Mouse (Mus musculus): ENCODE results near the gene Syne1. TPM values are rescaled to one million over a fixed set of nuclear protein-coding genes. Genes with fewer than 3 reads are reported as not detected.

Gene Syne1
- total and polyA plus RNA-seq, 3 experiments: 5.3 to 6.8 TPM; not detected in 1

DNA sequence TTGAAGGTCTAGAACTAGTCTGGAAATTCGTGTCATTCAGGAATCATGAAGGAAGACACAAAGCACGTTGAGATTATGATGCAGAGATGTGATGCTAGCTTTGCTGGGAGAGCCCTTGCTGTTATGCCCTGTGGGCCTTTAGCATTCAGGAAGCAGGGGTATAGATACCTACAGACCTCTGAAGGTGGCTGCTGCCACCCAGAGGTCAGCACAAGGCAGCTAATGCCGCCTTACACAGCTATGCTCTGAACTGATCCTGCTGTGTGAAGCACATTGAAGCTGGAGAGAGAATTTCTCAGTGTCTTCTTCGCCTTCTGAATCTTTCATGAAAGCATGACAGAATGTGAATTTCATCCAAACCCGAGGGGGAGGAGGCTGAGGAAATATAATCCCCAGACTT is 3.7 kb upstream of the Syne1 start:
- Histone ChIP-seq H3K27ac (ENCODE audit: control insufficient read depth, low read depth, low read length) (no peak overlapping the region), H3K4me3 (ENCODE audit: control insufficient read depth in 1 of 2, insufficient read depth in 1 of 2, low read depth in 2 of 2, low read length in 2 of 2) (no peak overlapping the region), H3K9ac (ENCODE audit: control insufficient read depth, low read depth, low read length, poor library complexity, severe bottlenecking) (no peak overlapping the region), H3K9me3 (replicated peaks; ENCODE audit: insufficient read depth, low read length) (no peaks in the 10 kb centered on the region), H3K79me2 (ENCODE audit: control insufficient read depth, insufficient read depth, low read length, poor library complexity) (no peaks in the 10 kb centered on the region), H3K27me3 (ENCODE audit: control insufficient read depth in 1 of 2, insufficient read depth in 2 of 2, low read length in 2 of 2) (peaks cover 0 to 5% of the 10 kb centered on the region in 2 experiments; a peak in 2 of 4 replicates), H3K4me1 (ENCODE audit: control insufficient read depth in 1 of 2, insufficient read depth in 2 of 2, low read length in 2 of 2) (no peaks in the 10 kb centered on the region), H3K36me3 (ENCODE audit: control insufficient read depth in 1 of 2, insufficient read depth in 2 of 2, low read length in 2 of 2) (no peaks in the 10 kb centered on the region)
- DNase-seq (ENCODE audit: low read depth, low spot score): no peak
- TF ChIP-seq MYC (IDR thresholded peaks at IDR 0.05; ENCODE audit: low read depth, low read length) (no peak), RAD21 (IDR thresholded peaks at IDR 0.05; ENCODE audit: low read depth, low read length) (peak; percentile 10), CTCF (IDR thresholded peaks at IDR 0.05 in 2 of 3, conservative IDR thresholded peaks at IDR 0.05 in 1 of 3; ENCODE audit: control insufficient read depth in 1 of 3, insufficient read depth in 1 of 3, low read depth in 2 of 3, low read length in 3 of 3, poor library complexity in 1 of 3, severe bottlenecking in 1 of 3) (peak in 1 of 3 experiments; percentile 12; a peak in 1 of 6 replicates), JUND (IDR thresholded peaks at IDR 0.05; ENCODE audit: low read depth, low read length) (no peak)

DNA sequence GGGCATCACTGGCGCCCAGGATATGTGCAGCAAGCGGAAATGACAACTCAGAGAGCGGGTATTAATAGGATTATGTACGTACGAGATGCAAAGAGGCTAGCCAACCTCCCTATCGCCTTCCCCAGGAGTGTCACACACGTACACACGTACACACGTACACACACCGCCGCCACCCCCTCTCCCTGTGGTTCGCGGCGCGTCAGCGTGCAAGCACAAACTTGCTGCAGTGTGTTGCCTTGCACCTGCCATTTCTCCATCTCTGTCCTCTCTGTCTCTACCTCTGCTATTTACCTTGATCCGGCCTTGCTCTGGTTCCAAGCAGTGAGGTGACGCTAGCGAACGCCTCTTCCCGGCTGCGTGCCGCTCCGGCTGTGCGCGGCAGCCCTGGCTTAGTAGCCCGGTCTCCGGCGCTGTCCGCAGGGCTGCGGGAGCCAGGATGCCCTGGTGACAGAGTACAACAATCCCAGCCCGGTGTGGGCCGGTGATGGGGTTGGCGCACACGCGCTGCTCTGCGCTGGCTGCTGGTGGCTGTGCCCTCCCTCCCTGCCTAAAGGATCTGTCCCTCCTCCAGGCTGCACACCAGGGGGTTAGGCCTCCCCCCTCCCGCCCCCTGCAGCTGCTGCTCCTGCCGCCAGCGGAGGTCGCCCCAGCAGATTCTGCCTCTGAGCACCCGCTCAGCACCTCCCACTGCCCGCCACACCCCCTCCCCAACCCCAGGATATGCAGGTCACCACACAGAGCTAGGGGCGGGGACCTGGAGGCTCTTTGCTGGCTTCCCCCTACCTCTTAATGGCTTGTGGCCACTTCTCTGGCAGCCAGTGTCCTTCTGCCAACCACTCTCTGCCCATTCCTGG is 887 bp downstream of the Syne1 start:
- H3K4me1 ChIP-seq (ENCODE audit: control insufficient read depth in 1 of 2, insufficient read depth in 2 of 2, low read length in 2 of 2): no peaks in the 10 kb centered on the region
- no peak for DNase-seq (ENCODE audit: low read depth, low spot score)
- TF ChIP-seq POLR2AphosphoS2 (IDR thresholded peaks at IDR 0.05; ENCODE audit: low read length) (no peak), MXI1 (IDR thresholded peaks at IDR 0.05; ENCODE audit: low read depth, low read length) (no peak), GABPA (IDR thresholded peaks at IDR 0.05; ENCODE audit: low read depth, low read length) (no peak), NELFE (IDR thresholded peaks at IDR 0.05; ENCODE audit: low read depth, low read length) (no peak), MAX (IDR thresholded peaks at IDR 0.05; ENCODE audit: low read length) (no peak), ZC3H11A (IDR thresholded peaks at IDR 0.05; ENCODE audit: low read depth, low read length) (no peak), MYC (IDR thresholded peaks at IDR 0.05; ENCODE audit: low read depth, low read length) (no peak), CHD2 (IDR thresholded peaks at IDR 0.05; ENCODE audit: low read length) (no peak), RCOR1 (IDR thresholded peaks at IDR 0.05; ENCODE audit: low read depth, low read length) (no peak), ZKSCAN1 (IDR thresholded peaks at IDR 0.05; ENCODE audit: low read depth, low read length) (no peak), SIN3A (IDR thresholded peaks at IDR 0.05; ENCODE audit: low read length) (no peak), E2F4 (IDR thresholded peaks at IDR 0.05; ENCODE audit: borderline replicate concordance, low read depth, low read length) (no peak), TBP (IDR thresholded peaks at IDR 0.05; ENCODE audit: low read depth, low read length) (no peak), EP300 (IDR thresholded peaks at IDR 0.05; ENCODE audit: low read depth in 1 of 2, low read length in 2 of 2) (no peak), MAFK (IDR thresholded peaks at IDR 0.05; ENCODE audit: borderline replicate concordance, low read depth, low read length) (no peak), UBTF (IDR thresholded peaks at IDR 0.05; ENCODE audit: borderline replicate concordance, insufficient read depth, low read depth, low read length) (no peak), BHLHE40 (IDR thresholded peaks at IDR 0.05; ENCODE audit: borderline replicate concordance, low read depth, low read length) (no peak), ZNF384 (IDR thresholded peaks at IDR 0.05; ENCODE audit: low read depth, low read length) (no peak), ZMIZ1 (IDR thresholded peaks at IDR 0.05; ENCODE audit: low read depth, low read length) (no peak)
- peaks cover 0 to 5% of the 10 kb centered on the region in 2 experiments; a peak in 2 of 4 replicates for H3K27me3 ChIP-seq (ENCODE audit: control insufficient read depth in 1 of 2, insufficient read depth in 2 of 2, low read length in 2 of 2)
- no peaks in the 10 kb centered on the region for H3K79me2 ChIP-seq (ENCODE audit: control insufficient read depth, insufficient read depth, low read length, poor library complexity)
- H3K36me3 ChIP-seq (ENCODE audit: control insufficient read depth in 1 of 2, insufficient read depth in 2 of 2, low read length in 2 of 2): no peaks in the 10 kb centered on the region
- H3K27ac ChIP-seq (ENCODE audit: control insufficient read depth, low read depth, low read length): no peak overlapping the region
- no peak overlapping the region for H3K4me3 ChIP-seq (ENCODE audit: control insufficient read depth in 1 of 2, insufficient read depth in 1 of 2, low read depth in 2 of 2, low read length in 2 of 2)
- no peak overlapping the region for H3K9ac ChIP-seq (ENCODE audit: control insufficient read depth, low read depth, low read length, poor library complexity, severe bottlenecking)
- H3K9me3 ChIP-seq (replicated peaks; ENCODE audit: insufficient read depth, low read length): no peaks in the 10 kb centered on the region

Measured in MEL (cell line).